Mouse (Mus musculus): ENCODE results near the gene Ddit4. TPM values are rescaled to one million over a fixed set of nuclear protein-coding genes. Genes with fewer than 3 reads are reported as not detected.

The Ddit4 gene
- polyA plus RNA-seq, 1 experiment from 2014 or later: 68.9 TPM

DNA sequence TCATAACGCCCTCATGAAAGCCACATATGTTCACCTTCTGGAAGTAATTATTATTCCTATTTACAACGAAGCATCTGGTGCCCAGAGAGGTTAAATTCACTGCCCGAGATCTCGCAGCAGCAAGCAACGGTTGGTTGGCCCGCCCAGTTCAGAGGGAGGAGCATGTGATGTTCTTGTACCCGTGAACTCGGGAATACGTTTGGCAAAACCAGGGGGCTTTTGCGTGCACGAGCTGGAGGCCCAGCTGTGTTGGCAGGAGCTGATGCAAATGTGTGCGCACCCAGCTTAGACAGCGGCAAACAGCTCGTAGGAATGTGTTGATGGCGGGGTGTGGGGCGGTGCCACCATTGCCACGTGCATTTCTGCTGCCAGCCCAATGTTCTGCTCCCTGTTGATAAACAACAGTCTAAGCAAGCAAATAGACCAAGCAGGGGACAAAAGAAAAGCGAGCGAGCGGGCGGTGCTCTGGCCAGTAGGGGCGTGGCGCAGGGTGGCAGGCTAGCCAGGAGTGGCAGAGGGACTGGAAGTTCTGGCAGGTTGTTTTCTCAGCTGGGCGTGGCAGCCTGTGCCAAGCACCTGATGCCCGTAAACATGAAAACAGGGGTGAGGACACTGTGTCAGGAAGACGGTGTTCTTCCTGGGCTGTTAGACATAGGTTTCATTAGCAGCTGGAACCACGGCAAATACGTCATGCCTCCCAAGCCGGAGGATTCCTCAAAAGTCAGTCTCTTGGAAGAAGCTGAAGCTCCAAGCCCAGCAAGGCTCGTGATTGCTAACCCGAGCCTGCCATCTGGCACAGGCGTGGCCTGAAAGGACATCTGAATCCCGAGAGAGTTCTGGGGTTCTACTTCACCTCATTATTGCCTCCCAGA, 30.6 kb downstream of the Ddit4 start:
- Histone ChIP-seq H3K4me3 (peak overlapping the region; percentile 38), H3K9ac (peak overlapping the region; percentile 22), H3K27ac (replicated peaks) (peak overlapping the region; percentile 81), H3K9me3 (no peaks in the 10 kb centered on the region), H3K4me2 (peak overlapping the region; percentile 81), H3K36me3 (no peaks in the 10 kb centered on the region), H3K27me3 (no peaks in the 10 kb centered on the region), H3K4me1 (replicated peaks) (peaks cover 28% of the 10 kb centered on the region)
- 3% methylated on average over 33 of the region's 33 CpGs for whole genome bisulfite sequencing
- ATAC-seq (ENCODE audit: low FRiP score, low read depth): peak; percentile 73

- WGBS: 23% methylated on average over 7 of the region's 7 CpGs
- ATAC-seq (ENCODE audit: low FRiP score, low read depth): peak; percentile 2; the same call in 1 of the 2 replicates
- Histone ChIP-seq H3K27me3 (no peaks in the 10 kb centered on the region), H3K4me3 (peak overlapping the region; percentile 38), H3K36me3 (no peaks in the 10 kb centered on the region), H3K9me3 (no peaks in the 10 kb centered on the region), H3K27ac (replicated peaks) (peak overlapping the region; percentile 81), H3K4me1 (replicated peaks) (peaks cover 30% of the 10 kb centered on the region), H3K9ac (peak overlapping the region; percentile 22; the same call in 1 of the 2 replicates), H3K4me2 (peak overlapping the region; percentile 81)
Observed at GRCm38 (mm10) chr10:59920485-59920809, 31.2 kb downstream of the Ddit4 start.

- Histone ChIP-seq H3K36me3 (no peaks in the 10 kb centered on the region), H3K9ac (no peak overlapping the region), H3K4me2 (no peak overlapping the region), H3K4me1 (replicated peaks) (peaks cover 30% of the 10 kb centered on the region), H3K9me3 (no peaks in the 10 kb centered on the region), H3K4me3 (no peak overlapping the region), H3K27me3 (no peaks in the 10 kb centered on the region), H3K27ac (replicated peaks) (no peak overlapping the region; the same call in 1 of the 2 replicates)
- 50% methylated on average over 15 of the region's 15 CpGs for WGBS
- ATAC-seq (ENCODE audit: low FRiP score, low read depth): no peak
Observed at GRCm38 (mm10) chr10:59919494-59920181, 32.0 kb downstream of the Ddit4 start.

- Histone ChIP-seq H3K27me3 (no peaks in the 10 kb centered on the region), H3K9ac (no peak overlapping the region), H3K4me1 (replicated peaks) (peaks cover 30% of the 10 kb centered on the region), H3K4me3 (no peak overlapping the region), H3K36me3 (no peaks in the 10 kb centered on the region), H3K4me2 (no peak overlapping the region), H3K9me3 (no peaks in the 10 kb centered on the region), H3K27ac (replicated peaks) (no peak overlapping the region)
- ATAC-seq (ENCODE audit: low FRiP score, low read depth): no peak
- WGBS: 91% methylated on average over 4 of the region's 4 CpGs
Observed at GRCm38 (mm10) chr10:59918111-59918510, 33.5 kb downstream of the Ddit4 start.

- Histone ChIP-seq H3K9me3 (no peaks in the 10 kb centered on the region), H3K27ac (replicated peaks) (peak overlapping the region; percentile 74), H3K36me3 (no peaks in the 10 kb centered on the region), H3K4me1 (replicated peaks) (peaks cover 37% of the 10 kb centered on the region), H3K4me3 (peak overlapping the region; percentile 20), H3K27me3 (no peaks in the 10 kb centered on the region), H3K4me2 (peak overlapping the region; percentile 53), H3K9ac (peak overlapping the region; percentile 9; the same call in 1 of the 2 replicates)
- WGBS: 4% methylated on average over 10 of the region's 10 CpGs
- peak; percentile 65 for ATAC-seq (ENCODE audit: low FRiP score, low read depth)
Observed at GRCm38 (mm10) chr10:59916649-59917048, 35.0 kb downstream of the Ddit4 start.

DNA sequence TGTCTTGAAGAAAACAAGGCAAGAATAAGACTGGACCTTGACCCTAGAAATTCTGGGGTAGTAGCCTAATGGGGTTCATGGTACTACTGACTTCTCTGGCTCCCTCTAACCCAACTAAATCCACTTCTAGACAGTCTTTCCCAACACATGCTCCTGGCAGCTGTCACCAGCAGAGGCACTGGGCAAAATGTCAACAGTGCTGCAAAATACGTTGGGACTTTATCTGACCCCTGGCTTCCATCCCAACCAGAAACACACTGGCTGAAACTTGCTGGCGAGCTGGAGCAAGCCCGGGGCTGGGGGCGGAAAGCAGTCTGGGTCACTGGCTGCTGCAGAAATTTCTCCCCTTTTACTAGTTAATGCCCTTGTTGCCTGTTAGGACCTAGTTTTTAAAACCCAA, 35.5 kb downstream of the Ddit4 start:
- H3K9ac ChIP-seq: peak overlapping the region; percentile 9; the same call in 1 of the 2 replicates
- H3K27ac ChIP-seq (replicated peaks): peak overlapping the region; percentile 74
- H3K27me3 ChIP-seq: no peaks in the 10 kb centered on the region
- no peaks in the 10 kb centered on the region for H3K9me3 ChIP-seq
- peak overlapping the region; percentile 53 for H3K4me2 ChIP-seq
- 13% methylated on average over 4 of the region's 4 CpGs for WGBS
- peaks cover 37% of the 10 kb centered on the region for H3K4me1 ChIP-seq (replicated peaks)
- no peaks in the 10 kb centered on the region for H3K36me3 ChIP-seq
- H3K4me3 ChIP-seq: peak overlapping the region; percentile 20
- no peak for ATAC-seq (ENCODE audit: low FRiP score, low read depth)

- Histone ChIP-seq H3K4me1 (replicated peaks) (peaks cover 34% of the 10 kb centered on the region), H3K36me3 (no peaks in the 10 kb centered on the region), H3K27ac (replicated peaks) (no peak overlapping the region), H3K27me3 (no peaks in the 10 kb centered on the region), H3K4me3 (no peak overlapping the region), H3K9me3 (no peaks in the 10 kb centered on the region), H3K9ac (no peak overlapping the region), H3K4me2 (no peak overlapping the region)
- WGBS: 92% methylated on average over 8 of the region's 8 CpGs
- no peak for ATAC-seq (ENCODE audit: low FRiP score, low read depth)
Observed at GRCm38 (mm10) chr10:59915196-59915962, 36.3 kb downstream of the Ddit4 start.

GRCm38 (mm10) chr10:59911561-59912198, 40.0 kb downstream of the Ddit4 start:
- H3K36me3 ChIP-seq: no peaks in the 10 kb centered on the region
- 4% methylated on average over 25 of the region's 25 CpGs for WGBS
- no peaks in the 10 kb centered on the region for H3K27me3 ChIP-seq
- H3K27ac ChIP-seq (replicated peaks): no peak overlapping the region
- no peak overlapping the region for H3K4me3 ChIP-seq
- H3K9ac ChIP-seq: no peak overlapping the region
- no peaks in the 10 kb centered on the region for H3K9me3 ChIP-seq
- peaks cover 48% of the 10 kb centered on the region for H3K4me1 ChIP-seq (replicated peaks)
- peak overlapping the region; percentile 45 for H3K4me2 ChIP-seq
- 0 out of 2 replicates have a peak, but pooled peaks have one; percentile 9 for ATAC-seq (ENCODE audit: low FRiP score, low read depth)

GRCm38 (mm10) chr10:59911091-59911490, 40.5 kb downstream of the Ddit4 start:
- H3K9me3 ChIP-seq: no peaks in the 10 kb centered on the region
- H3K27ac ChIP-seq (replicated peaks): no peak overlapping the region
- 0 out of 2 replicates have a peak, but pooled peaks have one; percentile 16 for ATAC-seq (ENCODE audit: low FRiP score, low read depth)
- 22% methylated on average over 6 of the region's 6 CpGs for WGBS
- H3K4me1 ChIP-seq (replicated peaks): peaks cover 42% of the 10 kb centered on the region
- no peak overlapping the region for H3K4me3 ChIP-seq
- no peak overlapping the region for H3K9ac ChIP-seq
- no peaks in the 10 kb centered on the region for H3K36me3 ChIP-seq
- peak overlapping the region; percentile 45 for H3K4me2 ChIP-seq
- H3K27me3 ChIP-seq: no peaks in the 10 kb centered on the region

DNA sequence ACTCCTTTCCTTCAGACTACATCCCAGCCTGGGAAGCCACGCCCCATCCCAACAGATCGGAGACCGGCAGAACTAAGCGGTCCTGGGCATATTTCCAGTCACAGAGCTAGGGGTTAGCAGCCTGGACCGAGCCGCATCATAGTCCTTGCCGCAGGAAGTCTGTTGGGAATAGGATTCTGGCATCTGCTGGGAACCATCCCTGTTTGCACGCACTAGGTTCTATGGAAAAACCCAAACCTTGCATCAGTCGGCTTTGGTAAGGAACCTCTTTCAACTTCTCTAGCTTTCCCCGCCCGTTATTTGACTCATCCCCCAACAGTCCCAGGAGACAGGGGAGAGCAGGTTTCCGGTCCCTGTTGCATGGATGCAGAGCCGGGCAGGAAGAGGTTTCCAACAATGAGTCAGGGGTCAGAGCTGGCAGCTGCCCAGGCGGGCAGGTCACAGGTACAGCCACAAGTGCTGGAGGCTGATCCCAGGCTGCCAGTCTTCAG, 42.2 kb downstream of the Ddit4 start:
- 9% methylated on average over 14 of the region's 14 CpGs for WGBS
- H3K4me1 ChIP-seq (replicated peaks): peaks cover 40% of the 10 kb centered on the region
- H3K36me3 ChIP-seq: no peaks in the 10 kb centered on the region
- no peak overlapping the region for H3K4me3 ChIP-seq
- H3K9ac ChIP-seq: peak overlapping the region; percentile 16
- H3K9me3 ChIP-seq: no peaks in the 10 kb centered on the region
- ATAC-seq (ENCODE audit: low FRiP score, low read depth): 0 out of 2 replicates have a peak, but pooled peaks have one; percentile 17
- peak overlapping the region; percentile 22 for H3K27ac ChIP-seq (replicated peaks)
- H3K27me3 ChIP-seq: no peaks in the 10 kb centered on the region
- H3K4me2 ChIP-seq: peak overlapping the region; percentile 27

DNA sequence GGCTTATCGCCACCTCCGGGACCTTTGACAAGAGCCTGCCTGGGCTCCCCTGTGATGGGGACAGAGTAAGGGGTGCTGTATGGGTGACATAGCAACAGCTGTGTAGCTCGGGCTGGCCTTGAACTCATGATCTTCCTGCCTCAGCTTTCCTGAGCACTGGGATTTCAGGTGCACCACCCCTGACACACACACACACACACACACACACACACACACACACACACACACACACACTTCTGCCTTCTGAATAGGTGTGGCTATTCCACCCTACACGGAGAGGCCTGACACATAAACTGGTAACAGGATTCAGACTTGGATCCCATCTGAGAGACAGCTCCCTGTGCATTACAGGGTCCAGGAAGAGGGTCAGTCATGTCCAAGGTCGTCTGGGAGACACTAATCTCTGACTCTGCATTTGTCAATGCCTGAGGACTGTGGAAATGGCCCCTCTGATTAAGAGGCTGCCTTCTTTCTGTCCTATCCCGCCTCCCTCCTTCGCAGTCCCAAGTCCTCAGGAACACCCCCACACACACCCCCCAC, 42.8 kb downstream of the Ddit4 start:
- Histone ChIP-seq H3K9ac (no peak overlapping the region), H3K27ac (replicated peaks) (peak overlapping the region; percentile 22; the same call in 1 of the 2 replicates), H3K4me2 (0 out of 2 replicates have a peak overlapping the region, but pooled peaks have one; percentile 27), H3K9me3 (no peaks in the 10 kb centered on the region), H3K36me3 (no peaks in the 10 kb centered on the region), H3K4me3 (no peak overlapping the region), H3K27me3 (no peaks in the 10 kb centered on the region), H3K4me1 (replicated peaks) (peaks cover 40% of the 10 kb centered on the region)
- 47% methylated on average over 7 of the region's 7 CpGs for WGBS
- ATAC-seq (ENCODE audit: low FRiP score, low read depth): no peak
